Mouse (Mus musculus) bone marrow macrophage, adult 2 months (primary cell): ENCODE measurements around the gene Klhl13.

Experiments
- CTCF ChIP-seq: IDR thresholded peaks from 2 replicates; pipeline ENCODE4 v1.5.1; 2012; ENCODE audit warnings: low read depth, mild to moderate bottlenecking, low read length, moderate library complexity
- POLR2A ChIP-seq: IDR thresholded peaks from 2 replicates; pipeline ENCODE4 v1.6.1; 2012; ENCODE audit warnings: mild to moderate bottlenecking, low read depth, low read length, borderline replicate concordance

- TF ChIP-seq CTCF (no peak), POLR2A (no peak)
Measured at GRCm38 (mm10) chrX:23363441-23363840, 1.4 kb downstream of the Klhl13 start.
